Mouse (Mus musculus): Measurements from ENCODE around the gene Gm11639.
"Not testable (repeated sequence)": the region's sequence is repeated elsewhere in the genome, so short reads cannot be mapped to it uniquely, and the experiment has no call there.

The Gm11639 gene

GRCm38 (mm10) chr11:104707084-104707483 lies 21.6 kb downstream of the Gm11639 start:
- no peak for DNase-seq

- DNase-seq: no peak
Measured at GRCm38 (mm10) chr11:104744995-104745568, 59.6 kb downstream of the Gm11639 start.

- DNase-seq: no peak
Measured at GRCm38 (mm10) chr11:104765762-104766161, 80.3 kb downstream of the Gm11639 start.

- no peak for DNase-seq
Measured at GRCm38 (mm10) chr11:104767068-104767467, 81.6 kb downstream of the Gm11639 start.

GRCm38 (mm10) chr11:104768072-104768471 lies 82.6 kb downstream of the Gm11639 start:
- no peak for DNase-seq

GRCm38 (mm10) chr11:104778796-104779195 lies 93.3 kb downstream of the Gm11639 start:
- DNase-seq: no peak

GRCm38 (mm10) chr11:104944723-104945122 lies 259.2 kb downstream of the Gm11639 start:
- no peak for DNase-seq

- no peak for DNase-seq
Measured at GRCm38 (mm10) chr11:104952349-104952748, 266.8 kb downstream of the Gm11639 start.

GRCm38 (mm10) chr11:104967862-104968261 lies 282.4 kb downstream of the Gm11639 start:
- DNase-seq: no peak

- DNase-seq: no peak
Measured at GRCm38 (mm10) chr11:104968388-104968787, 282.9 kb downstream of the Gm11639 start.

GRCm38 (mm10) chr11:104971322-104971721 lies 285.8 kb downstream of the Gm11639 start:
- peak; percentile 3 for DNase-seq

- DNase-seq: no peak
Measured at GRCm38 (mm10) chr11:104972480-104972879, 287.0 kb downstream of the Gm11639 start.

- DNase-seq: no peak
Measured at GRCm38 (mm10) chr11:104977976-104978375, 292.5 kb downstream of the Gm11639 start.

- no peak for DNase-seq
Measured at GRCm38 (mm10) chr11:104981342-104982055, 296.0 kb downstream of the Gm11639 start.

- DNase-seq: no peak
Measured at GRCm38 (mm10) chr11:105009232-105009631, 323.7 kb downstream of the Gm11639 start.

- DNase-seq: no peak
Measured at GRCm38 (mm10) chr11:105021071-105021470, 335.6 kb downstream of the Gm11639 start.

- no peak for DNase-seq
Measured at GRCm38 (mm10) chr11:105028744-105029348, 343.3 kb downstream of the Gm11639 start.

- no peak for DNase-seq
Measured at GRCm38 (mm10) chr11:105029525-105029924, 344.0 kb downstream of the Gm11639 start.

GRCm38 (mm10) chr11:105030229-105030628 lies 344.7 kb downstream of the Gm11639 start:
- DNase-seq: no peak

- peak; percentile 1 for DNase-seq
Measured at GRCm38 (mm10) chr11:105031103-105031502, 345.6 kb downstream of the Gm11639 start.

- DNase-seq: no peak
Measured at GRCm38 (mm10) chr11:105035081-105035480, 349.6 kb downstream of the Gm11639 start.

GRCm38 (mm10) chr11:105063292-105063691 lies 377.8 kb downstream of the Gm11639 start, which contains the start of gene Efcab3:
Gene Efcab3, plus strand, starts transcription at chr11:105063592.
- no peak for DNase-seq

- not testable (repeated sequence) for DNase-seq
Measured at GRCm38 (mm10) chr11:105112448-105112847, 426.9 kb downstream of the Gm11639 start.

- DNase-seq: no peak
Measured at GRCm38 (mm10) chr11:105117814-105118213, 432.3 kb downstream of the Gm11639 start.
